Mouse (Mus musculus): Measurements from ENCODE around the gene Rapsn. TPM values are rescaled to one million over a fixed set of nuclear protein-coding genes. Genes with fewer than 3 reads are reported as not detected.
A peak's percentile ranks its signal among the peaks of the same experiment; 100 is the strongest.

Rapsn gene
- polyA plus RNA-seq, 1 experiment from 2014 or later: 3.0 TPM

GRCm38 (mm10) chr2:91051917-91052316 lies 16.5 kb downstream of the Rapsn start:
- H3K9ac ChIP-seq (replicated peaks; ENCODE audit: low read length): no peak overlapping the region
- no peaks in the 10 kb centered on the region for H3K9me3 ChIP-seq (ENCODE audit: low read length)
- no peak overlapping the region for H3K27ac ChIP-seq (ENCODE audit: low read length)
- H3K4me1 ChIP-seq (ENCODE audit: insufficient read depth, low read length): peaks cover 8% of the 10 kb centered on the region
- no peak overlapping the region for H3K4me3 ChIP-seq (ENCODE audit: low read length)
- peaks cover 16% of the 10 kb centered on the region for H3K36me3 ChIP-seq (ENCODE audit: insufficient read depth, low read length)
- 70% methylated on average over 3 of the region's 3 CpGs for WGBS
- no peaks in the 10 kb centered on the region for H3K27me3 ChIP-seq (ENCODE audit: insufficient read depth, low read length)
- no peak for ATAC-seq (ENCODE audit: low FRiP score, low TSS enrichment)
- no peak overlapping the region for H3K4me2 ChIP-seq (replicated peaks; ENCODE audit: low read depth, low read length)

GRCm38 (mm10) chr2:91052752-91053151 lies 17.3 kb downstream of the Rapsn start:
- H3K36me3 ChIP-seq (ENCODE audit: insufficient read depth, low read length): peaks cover 25% of the 10 kb centered on the region
- no peaks in the 10 kb centered on the region for H3K27me3 ChIP-seq (ENCODE audit: insufficient read depth, low read length)
- 39% methylated on average over 2 of the region's 2 CpGs for WGBS
- no peaks in the 10 kb centered on the region for H3K9me3 ChIP-seq (ENCODE audit: low read length)
- no peak overlapping the region for H3K4me3 ChIP-seq (ENCODE audit: low read length)
- H3K9ac ChIP-seq (replicated peaks; ENCODE audit: low read length): no peak overlapping the region
- ATAC-seq (ENCODE audit: low FRiP score, low TSS enrichment): no peak
- no peak overlapping the region for H3K27ac ChIP-seq (ENCODE audit: low read length)
- H3K4me2 ChIP-seq (replicated peaks; ENCODE audit: low read depth, low read length): peak overlapping the region; percentile 60
- H3K4me1 ChIP-seq (ENCODE audit: insufficient read depth, low read length): peaks cover 8% of the 10 kb centered on the region

GRCm38 (mm10) chr2:91053181-91053933 lies 17.9 kb downstream of the Rapsn start:
- Histone ChIP-seq H3K4me3 (ENCODE audit: low read length) (peak overlapping the region; percentile 74), H3K27ac (ENCODE audit: low read length) (no peak overlapping the region), H3K9me3 (ENCODE audit: low read length) (no peaks in the 10 kb centered on the region), H3K4me2 (replicated peaks; ENCODE audit: low read depth, low read length) (peak overlapping the region; percentile 60), H3K4me1 (ENCODE audit: insufficient read depth, low read length) (peaks cover 8% of the 10 kb centered on the region), H3K9ac (replicated peaks; ENCODE audit: low read length) (peak overlapping the region; percentile 71), H3K27me3 (ENCODE audit: insufficient read depth, low read length) (no peaks in the 10 kb centered on the region), H3K36me3 (ENCODE audit: insufficient read depth, low read length) (peaks cover 31% of the 10 kb centered on the region)
- ATAC-seq (ENCODE audit: low FRiP score, low TSS enrichment): peak; percentile 63
- 0% methylated on average over 6 of the region's 6 CpGs for WGBS

GRCm38 (mm10) chr2:91053934-91054382 lies 18.5 kb downstream of the Rapsn start, which contains the start of gene Psmc3:
Psmc3 (plus strand) TSS chr2:91054009.
- 0% methylated on average over 40 of the region's 40 CpGs for WGBS
- Histone ChIP-seq H3K27me3 (ENCODE audit: insufficient read depth, low read length) (no peaks in the 10 kb centered on the region), H3K4me1 (ENCODE audit: insufficient read depth, low read length) (peaks cover 8% of the 10 kb centered on the region), H3K36me3 (ENCODE audit: insufficient read depth, low read length) (peaks cover 37% of the 10 kb centered on the region), H3K9me3 (ENCODE audit: low read length) (no peaks in the 10 kb centered on the region), H3K4me3 (ENCODE audit: low read length) (peak within 1 kb of the TSS; percentile 74), H3K27ac (ENCODE audit: low read length) (peak within 1 kb of the TSS; percentile 83), H3K4me2 (replicated peaks; ENCODE audit: low read depth, low read length) (peak within 1 kb of the TSS; percentile 98), H3K9ac (replicated peaks; ENCODE audit: low read length) (peak within 1 kb of the TSS; percentile 93)
- ATAC-seq (ENCODE audit: low FRiP score, low TSS enrichment): peak; percentile 98

GRCm38 (mm10) chr2:91058435-91058834 lies 23.0 kb downstream of the Rapsn start:
- Histone ChIP-seq H3K9ac (replicated peaks; ENCODE audit: low read length) (no peak overlapping the region), H3K9me3 (ENCODE audit: low read length) (no peaks in the 10 kb centered on the region), H3K36me3 (ENCODE audit: insufficient read depth, low read length) (peaks cover 74% of the 10 kb centered on the region), H3K4me2 (replicated peaks; ENCODE audit: low read depth, low read length) (no peak overlapping the region), H3K4me1 (ENCODE audit: insufficient read depth, low read length) (peaks cover 13% of the 10 kb centered on the region), H3K4me3 (ENCODE audit: low read length) (no peak overlapping the region), H3K27ac (ENCODE audit: low read length) (no peak overlapping the region), H3K27me3 (ENCODE audit: insufficient read depth, low read length) (no peaks in the 10 kb centered on the region)
- no peak for ATAC-seq (ENCODE audit: low FRiP score, low TSS enrichment)
- WGBS: 60% methylated on average over 5 of the region's 5 CpGs

GRCm38 (mm10) chr2:91059376-91059775 lies 24.0 kb downstream of the Rapsn start:
- H3K4me3 ChIP-seq (ENCODE audit: low read length): no peak overlapping the region
- no peak overlapping the region for H3K9ac ChIP-seq (replicated peaks; ENCODE audit: low read length)
- ATAC-seq (ENCODE audit: low FRiP score, low TSS enrichment): no peak
- H3K27me3 ChIP-seq (ENCODE audit: insufficient read depth, low read length): no peaks in the 10 kb centered on the region
- no peak overlapping the region for H3K27ac ChIP-seq (ENCODE audit: low read length)
- H3K9me3 ChIP-seq (ENCODE audit: low read length): no peaks in the 10 kb centered on the region
- H3K4me1 ChIP-seq (ENCODE audit: insufficient read depth, low read length): peaks cover 13% of the 10 kb centered on the region
- no peak overlapping the region for H3K4me2 ChIP-seq (replicated peaks; ENCODE audit: low read depth, low read length)
- H3K36me3 ChIP-seq (ENCODE audit: insufficient read depth, low read length): peaks cover 83% of the 10 kb centered on the region
- WGBS: 94% methylated on average over 2 of the region's 2 CpGs

GRCm38 (mm10) chr2:91060544-91061355 lies 25.3 kb downstream of the Rapsn start:
- no peak overlapping the region for H3K4me2 ChIP-seq (replicated peaks; ENCODE audit: low read depth, low read length)
- no peak overlapping the region for H3K27ac ChIP-seq (ENCODE audit: low read length)
- no peaks in the 10 kb centered on the region for H3K9me3 ChIP-seq (ENCODE audit: low read length)
- peaks cover 85% of the 10 kb centered on the region for H3K36me3 ChIP-seq (ENCODE audit: insufficient read depth, low read length)
- 0 out of 2 replicates have a peak, but pooled peaks cover 5% of the 10 kb centered on the region for H3K4me1 ChIP-seq (ENCODE audit: insufficient read depth, low read length)
- H3K4me3 ChIP-seq (ENCODE audit: low read length): no peak overlapping the region
- no peaks in the 10 kb centered on the region for H3K27me3 ChIP-seq (ENCODE audit: insufficient read depth, low read length)
- ATAC-seq (ENCODE audit: low FRiP score, low TSS enrichment): peak; percentile 10; the same call in 1 of the 2 replicates
- WGBS: 82% methylated on average over 10 of the region's 10 CpGs
- no peak overlapping the region for H3K9ac ChIP-seq (replicated peaks; ENCODE audit: low read length)

GRCm38 (mm10) chr2:91061849-91062481 lies 26.5 kb downstream of the Rapsn start:
- Histone ChIP-seq H3K9ac (replicated peaks; ENCODE audit: low read length) (no peak overlapping the region), H3K4me2 (replicated peaks; ENCODE audit: low read depth, low read length) (no peak overlapping the region), H3K9me3 (ENCODE audit: low read length) (no peaks in the 10 kb centered on the region), H3K36me3 (ENCODE audit: insufficient read depth, low read length) (peaks cover 81% of the 10 kb centered on the region), H3K27ac (ENCODE audit: low read length) (peak overlapping the region; percentile 75; the same call in 1 of the 2 replicates), H3K4me1 (ENCODE audit: insufficient read depth, low read length) (0 out of 2 replicates have a peak, but pooled peaks cover 5% of the 10 kb centered on the region), H3K4me3 (ENCODE audit: low read length) (no peak overlapping the region), H3K27me3 (ENCODE audit: insufficient read depth, low read length) (no peaks in the 10 kb centered on the region)
- 72% methylated on average over 6 of the region's 6 CpGs for WGBS
- peak; percentile 26; the same call in 1 of the 2 replicates for ATAC-seq (ENCODE audit: low FRiP score, low TSS enrichment)

GRCm38 (mm10) chr2:91062779-91063606 lies 27.6 kb downstream of the Rapsn start:
- Histone ChIP-seq H3K27me3 (ENCODE audit: insufficient read depth, low read length) (no peaks in the 10 kb centered on the region), H3K4me1 (ENCODE audit: insufficient read depth, low read length) (0 out of 2 replicates have a peak, but pooled peaks cover 5% of the 10 kb centered on the region), H3K9ac (replicated peaks; ENCODE audit: low read length) (no peak overlapping the region), H3K9me3 (ENCODE audit: low read length) (no peaks in the 10 kb centered on the region), H3K36me3 (ENCODE audit: insufficient read depth, low read length) (peaks cover 73% of the 10 kb centered on the region), H3K4me3 (ENCODE audit: low read length) (no peak overlapping the region), H3K4me2 (replicated peaks; ENCODE audit: low read depth, low read length) (no peak overlapping the region), H3K27ac (ENCODE audit: low read length) (no peak overlapping the region; the same call in 1 of the 2 replicates)
- WGBS: 89% methylated on average over 16 of the region's 16 CpGs
- ATAC-seq (ENCODE audit: low FRiP score, low TSS enrichment): no peak

All from kidney, embryonic 16.5 days (tissue).